Mouse (Mus musculus) common myeloid progenitor, adult 5-6 weeks (primary cell): ENCODE data around the gene Vps33a. TPM values are rescaled to one million over a fixed set of nuclear protein-coding genes. Genes with fewer than 3 reads are reported as not detected.

Experiments used
- ATAC-seq: replicated peaks from 2 replicates; pipeline ENCODE4 v1.8.0; 2016; ENCODE audit warnings: low read depth, mild to moderate bottlenecking, moderate TSS enrichment, inconsistent platforms; ENCODE audit not compliant: poor library complexity, severe bottlenecking
- total RNA-seq: library from RNA; stranded (forward); fragments of 200-1000, 187-1606 nt; gene quantifications from 2 replicates; pipeline ENCODE4 v1.2.3, GENCODE M21; 2017

Vps33a gene
- total RNA-seq: 20.5 and 22.8 TPM in 2 replicates

GRCm38 (mm10) chr5:123572357-123573186, at the start of gene Vps33a:
Vps33a (minus strand) TSS chr5:123573038.
- ATAC-seq: peak; percentile 95

- ATAC-seq: no peak
Observed at GRCm38 (mm10) chr5:123622421-123622820, 49.6 kb upstream of the Vps33a start.

GRCm38 (mm10) chr5:123618558-123618957, 45.7 kb upstream of the Vps33a start:
- ATAC-seq: peak; percentile 76

- ATAC-seq: no peak
Observed at GRCm38 (mm10) chr5:123614246-123614645, 41.4 kb upstream of the Vps33a start.

- ATAC-seq: peak; percentile 72; the same call in 1 of the 2 replicates
Observed at GRCm38 (mm10) chr5:123609843-123610242, 37.0 kb upstream of the Vps33a start.

GRCm38 (mm10) chr5:123609416-123609815, 36.6 kb upstream of the Vps33a start:
- no peak for ATAC-seq

- peak; percentile 59 for ATAC-seq
Observed at GRCm38 (mm10) chr5:123607211-123607669, 34.4 kb upstream of the Vps33a start.

GRCm38 (mm10) chr5:123603496-123603895, 30.7 kb upstream of the Vps33a start:
- no peak for ATAC-seq

GRCm38 (mm10) chr5:123602174-123602573, 29.3 kb upstream of the Vps33a start:
- ATAC-seq: no peak

- ATAC-seq: no peak
Observed at GRCm38 (mm10) chr5:123599319-123599718, 26.5 kb upstream of the Vps33a start.

- ATAC-seq: no peak
Observed at GRCm38 (mm10) chr5:123593622-123594280, 20.9 kb upstream of the Vps33a start.

- 0 out of 2 replicates have a peak, but pooled peaks have one; percentile 42 for ATAC-seq
Observed at GRCm38 (mm10) chr5:123580043-123580442, 7.2 kb upstream of the Vps33a start.

- ATAC-seq: no peak
Observed at GRCm38 (mm10) chr5:123576696-123577095, 3.9 kb upstream of the Vps33a start.

GRCm38 (mm10) chr5:123573362-123573761, 524 bp upstream of the Vps33a start:
- ATAC-seq: no peak

GRCm38 (mm10) chr5:123561128-123561527, 11.7 kb downstream of the Vps33a start:
- ATAC-seq: no peak

GRCm38 (mm10) chr5:123559588-123559987, 13.2 kb downstream of the Vps33a start:
- no peak for ATAC-seq

GRCm38 (mm10) chr5:123556451-123556850, 16.4 kb downstream of the Vps33a start:
- no peak for ATAC-seq

- ATAC-seq: no peak; the same call in 1 of the 2 replicates
Observed at GRCm38 (mm10) chr5:123555693-123556092, 17.1 kb downstream of the Vps33a start.

- ATAC-seq: no peak
Observed at GRCm38 (mm10) chr5:123533801-123534200, 39.0 kb downstream of the Vps33a start.

- no peak for ATAC-seq
Observed at GRCm38 (mm10) chr5:123530056-123530455, 42.8 kb downstream of the Vps33a start.

GRCm38 (mm10) chr5:123528641-123529040, 44.2 kb downstream of the Vps33a start:
- no peak for ATAC-seq
